Mouse (Mus musculus) lung, adult 2 months (tissue): Measurements from ENCODE around the gene Kdm1b.

Experiments
- CTCF ChIP-seq: fragments of 200-500 bp; IDR thresholded peaks from 2 replicates; pipeline ENCODE4 v1.5.1; 2011; ENCODE audit warnings: mild to moderate bottlenecking, low read length, control low read depth; ENCODE audit not compliant: insufficient read depth
- POLR2A ChIP-seq: fragments of 200-500 bp; IDR thresholded peaks from 2 replicates; pipeline ENCODE4 v1.6.1; 2011; ENCODE audit warnings: low read depth, mild to moderate bottlenecking, control low read depth, low read length, borderline replicate concordance; ENCODE audit errors: extremely low read depth

DNA sequence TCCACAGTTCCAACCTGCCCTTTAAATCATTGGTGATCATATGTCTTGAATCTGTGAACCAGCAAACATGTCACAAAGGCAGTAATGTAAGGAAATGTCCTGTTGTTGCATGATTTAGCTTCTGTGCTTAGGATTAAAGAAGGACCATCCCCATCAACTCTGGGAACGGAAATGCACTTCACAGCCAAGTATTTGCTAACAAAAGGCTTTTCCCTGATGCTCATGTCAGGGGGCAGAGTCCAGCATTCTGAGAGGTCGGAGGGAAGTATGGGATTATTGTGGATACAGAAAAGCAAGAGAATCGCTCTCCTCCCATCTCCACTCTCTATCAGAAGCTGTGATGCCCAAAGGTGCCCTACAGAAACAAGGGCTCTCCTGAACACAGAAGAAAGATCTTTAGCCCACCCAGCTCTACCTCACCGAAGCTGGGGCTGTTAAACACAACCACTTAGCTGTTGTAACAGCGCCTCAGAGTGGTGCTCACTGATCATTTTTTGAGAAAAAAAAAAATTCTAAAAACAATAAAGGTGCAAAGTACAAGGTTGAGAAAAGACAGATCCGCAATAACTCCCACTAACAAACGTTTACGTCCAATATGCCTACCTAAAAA lies 1.2 kb upstream of the Kdm1b start:
- TF ChIP-seq CTCF: no peak
- no peak for TF ChIP-seq POLR2A
